Mouse (Mus musculus) megakaryocyte-erythroid progenitor cell, adult 5 weeks (primary cell): ENCODE measurements around the gene Gm21897. TPM values are rescaled to one million over a fixed set of nuclear protein-coding genes. Genes with fewer than 3 reads are reported as not detected.

Experiments used
- polyA plus RNA-seq: library from polyadenylated mRNA; stranded (reverse); fragments of >175 nt; gene quantifications from 2 replicates; pipeline ENCODE4 v1.2.3, GENCODE M21; 2012

Gm21897 gene
- polyA plus RNA-seq, result not detected in 2 replicates

DNA sequence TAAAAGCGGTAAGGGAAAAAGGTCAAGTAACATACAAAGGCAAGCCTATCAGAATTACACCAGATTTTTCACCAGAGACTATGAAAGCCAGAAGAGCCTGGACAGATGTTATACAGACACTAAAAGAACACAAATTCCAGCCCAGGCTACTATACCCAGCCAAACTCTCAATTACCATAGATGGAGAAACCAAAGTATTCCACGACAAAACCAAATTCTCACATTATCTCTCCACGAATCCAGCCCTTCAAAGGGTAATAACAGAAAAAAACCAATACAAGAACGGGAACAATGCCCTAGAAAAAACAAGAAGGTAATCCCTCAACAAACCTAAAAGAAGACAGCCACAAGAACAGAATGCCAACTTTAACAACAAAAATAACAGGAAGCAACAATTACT is at the start of gene Gm21897:
TSS of gene Gm21897 (plus strand) at position 301 of the 400 bp plus-strand sequence.

